Mouse (Mus musculus): ENCODE results near the gene Olfr624.
"Not testable (repeated sequence)": the region's sequence is repeated elsewhere in the genome, so short reads cannot be mapped to it uniquely, and the experiment has no call there.

The Olfr624 gene

DNA sequence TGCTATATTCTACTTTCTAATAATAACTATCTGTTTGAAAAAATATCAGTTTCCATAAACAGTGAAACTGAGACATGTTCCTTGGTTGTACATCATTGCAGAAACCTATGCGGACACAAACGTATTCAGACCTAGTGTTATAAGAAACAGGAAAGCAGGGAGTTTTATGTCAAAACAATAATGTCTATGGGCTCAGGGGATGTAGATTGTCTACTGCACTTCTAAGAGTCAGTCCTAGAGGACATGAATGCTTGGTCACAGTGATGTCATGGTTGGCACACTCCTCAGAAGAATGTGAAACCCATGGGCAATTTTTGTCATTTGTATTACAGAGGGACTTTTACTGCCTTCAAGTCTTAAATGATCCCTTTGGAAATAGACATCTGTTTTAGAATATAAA is at the start of gene Olfr624:
Gene Olfr624, minus strand, starts transcription at position 101 of the 400 bp plus-strand sequence.
- no peak for DNase-seq

DNA sequence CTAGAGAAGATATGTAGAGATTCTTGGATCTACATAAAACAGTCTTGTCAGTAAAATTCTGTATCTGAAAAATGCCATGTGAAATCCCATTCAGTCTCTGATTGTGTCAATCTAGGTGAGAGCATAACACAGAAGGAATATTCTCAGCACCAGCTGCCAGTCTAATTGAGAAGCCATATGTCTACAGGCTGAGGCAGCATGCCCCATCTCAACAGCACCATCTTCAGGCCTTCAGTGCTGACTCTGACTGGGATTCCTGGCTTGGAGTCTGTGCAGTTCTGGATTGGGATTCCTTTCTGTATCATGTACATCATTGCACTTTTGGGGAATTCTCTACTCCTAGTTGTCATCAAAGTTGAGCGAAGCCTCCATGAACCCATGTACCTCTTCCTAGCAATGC is 45.4 kb upstream of the Olfr624 start:
- not testable (repeated sequence) for DNase-seq

DNA sequence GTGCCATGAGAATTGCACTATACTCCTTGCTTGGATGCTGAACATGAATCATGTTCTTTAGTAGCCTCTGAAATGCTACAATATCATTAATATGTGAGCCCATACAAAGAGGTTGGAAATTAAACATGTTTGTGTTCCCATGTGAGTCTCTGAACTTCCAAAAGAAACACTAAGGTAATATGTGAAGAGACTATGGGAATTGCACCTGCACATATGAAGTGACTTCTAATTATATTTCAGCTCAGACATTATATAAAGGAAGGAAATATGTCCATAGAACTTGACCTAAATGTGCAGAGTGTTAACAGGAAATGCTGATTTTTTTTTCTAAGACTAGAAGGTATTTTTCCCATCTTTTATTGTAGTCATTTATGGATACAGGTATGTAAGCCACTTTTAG is 43.4 kb upstream of the Olfr624 start, which contains the start of gene Olfr243:
Gene Olfr243, plus strand, starts transcription at position 301 of the 400 bp plus-strand sequence.
- DNase-seq = no peak

DNA sequence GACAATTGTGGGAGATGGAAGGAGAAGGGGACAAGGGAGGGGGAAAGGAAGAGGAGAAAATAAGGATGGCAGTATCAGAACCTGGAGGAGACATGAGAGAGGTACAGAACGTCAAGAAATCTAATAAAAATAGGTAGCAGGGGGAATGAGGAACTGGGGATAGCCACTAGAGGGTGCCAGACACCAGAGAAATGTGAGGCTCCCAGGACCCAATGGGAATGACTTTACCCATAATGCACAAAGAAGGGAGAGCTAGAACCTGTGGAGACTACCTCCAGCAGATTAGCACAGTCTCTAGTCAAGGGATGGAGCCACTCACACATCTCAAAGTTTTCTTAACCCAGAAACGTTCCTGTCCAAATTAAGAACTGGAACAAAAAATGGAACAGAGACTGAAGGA is 41.0 kb upstream of the Olfr624 start:
- DNase-seq = no peak

DNA sequence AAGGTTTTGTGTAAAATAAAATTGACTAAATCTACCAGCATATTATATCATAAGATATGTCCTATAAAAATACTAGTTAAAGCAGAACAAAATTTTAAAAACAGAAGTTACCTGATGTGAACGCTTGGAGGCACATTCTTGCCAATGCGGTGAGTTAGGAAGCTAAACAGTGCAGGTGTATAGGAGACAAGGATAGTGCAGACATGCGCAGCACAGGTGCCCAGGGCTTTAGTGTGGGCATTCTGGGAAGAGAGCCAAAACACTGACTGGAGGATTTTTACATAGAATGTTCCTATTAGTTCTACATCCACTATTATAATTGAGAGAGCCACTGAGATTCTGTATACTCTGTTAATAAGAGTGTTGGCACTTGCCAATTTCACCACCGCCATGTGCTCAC is 28.5 kb upstream of the Olfr624 start:
- no peak for DNase-seq

DNA sequence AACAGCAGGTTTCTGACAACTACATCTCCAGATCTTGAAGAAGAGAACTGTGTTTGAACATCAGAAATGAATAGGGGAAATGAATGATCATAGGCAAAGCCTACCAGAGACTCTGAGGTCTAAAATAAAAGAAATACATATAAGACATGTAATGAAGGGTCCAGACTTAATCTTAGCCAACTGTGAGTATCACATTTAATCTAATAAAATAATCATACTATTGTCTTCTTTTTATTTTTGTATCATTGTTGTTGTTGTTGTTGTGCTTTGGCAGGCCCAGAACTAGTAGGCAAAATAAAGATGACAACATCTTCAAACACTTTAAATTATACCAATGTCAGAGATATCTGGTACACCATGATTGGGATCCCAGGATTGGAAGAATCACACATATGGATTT is 11.4 kb upstream of the Olfr624 start, which contains the start of gene Olfr625-ps1:
Gene Olfr625-ps1, plus strand, starts transcription at position 301 of the 400 bp plus-strand sequence.
- no peak for DNase-seq

DNA sequence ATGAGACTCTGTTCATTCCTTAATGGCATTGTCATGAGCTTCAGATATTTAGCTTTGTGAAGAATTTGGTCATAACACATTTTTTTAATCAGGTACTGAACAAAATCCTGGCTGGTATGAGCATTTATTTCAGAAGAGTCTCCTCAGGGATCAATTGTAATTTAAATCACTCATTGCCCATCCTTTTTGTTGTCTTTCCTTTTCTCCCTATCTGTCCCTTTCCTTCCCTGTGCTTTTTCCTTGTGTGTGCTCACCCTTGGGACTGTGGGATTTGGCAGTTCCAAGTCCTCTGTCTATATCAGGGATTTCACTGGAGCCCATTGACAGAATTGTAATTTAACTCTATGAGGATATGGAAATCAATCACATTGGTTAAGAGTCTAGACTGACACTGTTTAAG is 7.4 kb downstream of the Olfr624 start, which contains the start of gene Olfr623:
Gene Olfr623, minus strand, starts transcription at position 101 of the 400 bp plus-strand sequence.
- no peak for DNase-seq

DNA sequence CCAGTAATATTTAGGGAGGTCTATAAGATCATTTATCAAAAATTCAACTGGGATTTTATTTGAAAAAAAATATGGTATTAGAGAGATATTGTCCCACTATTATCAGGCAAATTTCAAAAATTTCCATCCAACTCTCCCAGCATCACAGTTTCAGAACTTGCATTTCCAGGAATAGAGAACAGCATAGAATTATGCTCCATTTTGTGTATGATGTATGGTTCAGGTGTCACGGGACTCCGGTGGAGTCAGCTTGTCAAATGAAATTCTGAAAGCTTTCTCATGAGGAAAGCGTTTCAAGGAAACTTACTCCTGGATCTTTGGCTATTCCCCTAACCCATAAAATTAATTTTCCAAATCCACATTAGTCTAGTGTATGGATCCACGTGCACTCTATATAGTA is 26.9 kb downstream of the Olfr624 start:
- DNase-seq = no peak

DNA sequence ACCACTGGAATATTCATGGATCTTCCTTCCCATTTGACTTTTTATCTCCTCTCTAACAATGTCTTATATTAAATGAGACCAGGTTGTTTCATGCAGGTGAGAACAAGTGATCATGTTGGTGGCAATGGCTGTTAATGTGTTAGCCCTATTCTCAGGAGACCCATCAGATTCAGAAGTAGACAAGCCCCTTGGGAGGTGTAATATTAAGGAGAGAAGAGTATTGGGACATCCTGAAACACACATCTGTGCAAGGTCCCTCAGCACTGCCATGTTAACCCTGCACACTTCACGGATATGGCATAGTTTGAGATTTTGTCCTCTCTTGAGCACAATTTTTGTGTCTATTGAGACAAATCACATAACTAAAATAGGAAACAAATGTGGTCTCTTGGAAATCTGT is 28.4 kb downstream of the Olfr624 start, which contains the start of gene Olfr622:
Gene Olfr622, minus strand, starts transcription at position 101 of the 400 bp plus-strand sequence.
- DNase-seq = no peak

DNA sequence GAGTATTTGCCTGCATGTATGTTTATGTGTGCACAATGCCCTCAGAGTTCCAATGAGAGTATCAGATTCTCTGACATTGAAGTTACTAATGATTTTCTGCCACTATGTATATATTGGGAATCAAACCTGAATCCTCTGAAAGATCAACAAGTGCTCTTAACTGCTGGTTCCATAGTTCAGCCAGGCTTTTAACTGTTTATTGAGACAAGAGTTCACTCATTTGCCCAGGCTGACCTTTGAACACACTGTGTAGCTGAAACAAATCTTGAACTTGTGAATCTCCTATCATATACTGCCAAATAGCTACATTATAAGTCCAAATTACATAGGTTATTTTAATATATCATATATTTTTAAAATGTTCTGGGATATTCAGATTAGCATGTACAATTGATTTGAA is 34.2 kb downstream of the Olfr624 start:
- no peak for DNase-seq
